Mouse (Mus musculus) layer of hippocampus, adult 8-10 months (tissue): ENCODE data around the gene Tdg. TPM values are rescaled to one million over a fixed set of nuclear protein-coding genes. Genes with fewer than 3 reads are reported as not detected.

Source experiments
- DNase-seq, 2 experiments: peaks; one replicate each; pipeline ENCODE4 v3.0.0; 2022; ENCODE audit warnings: low spot score in 2 of 2
- total RNA-seq, 4 experiments: library from RNA; stranded (reverse); gene quantifications; 2 replicates each; pipeline ENCODE4 v1.2.4; 2022

The Tdg gene
- total RNA-seq, 4 experiments from 2014 or later: 35.5 to 42.7 (median 36.9) TPM

- peak; percentile 75 to 80 for DNase-seq
Measured at GRCm38 (mm10) chr10:82662267-82662990, 32.8 kb downstream of the Tdg start.

DNA sequence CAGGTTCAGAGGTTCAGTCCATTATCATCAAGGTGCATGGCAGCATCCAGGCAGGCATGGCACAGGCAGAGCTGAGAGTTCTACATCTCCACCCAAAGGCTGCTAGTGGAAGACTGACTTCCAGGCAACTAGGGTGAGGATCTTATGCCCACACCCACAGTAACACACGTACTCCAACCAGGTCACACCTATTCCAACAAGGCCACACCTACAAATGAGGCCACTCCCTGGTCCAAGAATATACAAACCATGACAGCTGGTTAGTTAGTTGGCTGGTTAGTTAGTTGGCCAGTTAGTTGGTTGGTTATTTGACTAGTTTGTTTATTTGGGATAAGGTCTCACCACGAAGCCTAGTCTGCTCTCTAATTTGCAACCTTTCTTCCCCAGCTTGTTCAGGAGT, 33.7 kb downstream of the Tdg start:
- no peak for DNase-seq

- DNase-seq: no peak
Measured at GRCm38 (mm10) chr10:82665951-82666350, 36.3 kb downstream of the Tdg start.

- peak; percentile 85 to 92 for DNase-seq
Measured at GRCm38 (mm10) chr10:82666436-82667234, 37.0 kb downstream of the Tdg start.

GRCm38 (mm10) chr10:82670205-82670604, 40.6 kb downstream of the Tdg start:
- DNase-seq: no peak

DNA sequence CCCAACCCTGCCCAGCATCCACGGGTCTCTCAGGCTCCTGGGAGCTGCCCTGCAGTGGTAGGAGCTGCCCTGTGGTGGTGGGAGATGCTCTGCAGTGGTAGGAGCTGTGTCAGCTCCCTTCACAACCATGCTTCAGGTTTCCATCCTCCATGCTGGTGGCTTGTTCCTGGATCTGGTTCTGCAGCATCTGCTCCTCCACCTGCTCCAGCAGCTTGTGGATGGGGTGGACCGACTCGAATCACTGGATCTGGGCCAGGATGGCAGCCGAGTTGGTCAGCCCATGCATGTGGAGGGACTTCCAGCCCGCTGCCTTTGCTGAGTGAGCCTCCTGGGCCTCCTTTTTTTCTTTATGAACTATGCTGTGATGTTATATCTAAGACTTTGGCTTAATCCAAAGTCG, 47.3 kb downstream of the Tdg start:
- peak; percentile 57 to 76 for DNase-seq

DNA sequence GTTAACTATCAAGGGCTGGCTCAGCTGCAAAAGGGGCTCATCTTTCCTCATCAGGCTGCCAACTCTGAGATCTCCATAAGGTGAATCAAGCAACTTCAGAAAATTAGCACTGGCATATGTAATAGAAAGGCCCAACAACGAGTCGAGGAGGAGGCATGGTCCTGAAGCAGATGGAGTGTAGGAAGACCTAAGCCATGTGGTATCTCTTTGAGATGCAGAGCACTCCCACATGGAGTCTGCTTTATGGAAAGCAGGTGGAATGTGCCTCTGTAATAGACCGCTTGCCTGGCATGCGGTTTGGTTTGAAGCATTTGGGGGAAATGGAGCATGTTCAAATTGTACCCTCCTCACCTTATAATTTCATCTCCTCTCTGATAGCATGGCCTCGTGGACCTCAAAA, 51.1 kb downstream of the Tdg start:
- DNase-seq: peak; percentile 79 to 84

- peak; percentile 42 to 56 for DNase-seq
Measured at GRCm38 (mm10) chr10:82681639-82682038, 52.0 kb downstream of the Tdg start.

- DNase-seq: no peak
Measured at GRCm38 (mm10) chr10:82685440-82685839, 55.8 kb downstream of the Tdg start.

DNA sequence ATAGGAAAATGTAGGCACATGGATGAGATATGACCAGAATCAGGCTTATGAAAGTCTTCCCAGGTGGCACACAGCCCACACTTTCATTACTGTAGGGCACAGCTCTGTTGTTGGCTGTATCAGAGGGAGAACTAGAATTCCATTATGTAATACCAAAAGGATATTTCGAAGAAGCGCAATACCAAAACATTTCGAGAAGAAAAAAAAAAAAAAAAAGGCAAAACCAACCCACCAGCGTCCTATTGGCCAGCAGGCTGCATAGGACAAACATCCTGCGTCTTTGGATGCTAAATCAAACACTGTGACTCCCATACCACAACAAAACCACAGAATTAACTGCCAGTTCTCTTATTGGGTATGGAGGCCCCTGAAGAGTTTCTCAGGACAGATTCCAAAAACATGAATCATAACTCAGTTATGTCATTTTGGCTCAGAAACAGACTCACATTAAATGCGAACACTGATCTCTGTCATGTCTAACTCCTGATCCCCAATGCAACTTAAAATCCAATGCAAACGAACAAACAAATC, 60.1 kb downstream of the Tdg start:
- peak in 1 of 2 experiments; percentile 58 for DNase-seq

GRCm38 (mm10) chr10:82690494-82690893, 60.9 kb downstream of the Tdg start, which contains the start of gene Glt8d2:
Gene Glt8d2 (minus strand): TSS chr10:82690650.
- peak in 1 of 2 experiments; percentile 41 for DNase-seq

DNA sequence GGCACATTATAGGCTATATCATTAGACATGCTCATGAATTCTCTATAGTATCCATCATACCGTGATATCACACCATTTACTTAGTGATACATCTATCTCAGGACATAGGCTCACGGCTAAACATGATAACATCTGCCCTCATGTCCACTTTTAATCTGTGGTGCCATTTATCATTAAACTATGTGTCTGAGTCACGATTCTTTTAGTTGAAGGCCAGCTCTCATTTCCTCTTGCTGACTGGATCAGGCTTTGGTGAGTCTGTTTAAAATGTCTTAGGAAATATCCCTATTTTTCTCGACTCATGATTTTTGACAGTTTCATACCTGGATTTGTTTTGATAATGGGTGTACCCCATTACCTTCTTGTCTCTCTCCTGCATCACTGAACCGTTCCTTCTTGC, 66.3 kb downstream of the Tdg start, which contains the start of gene Hcfc2:
Hcfc2 (plus strand) TSS at position 205 of the 400 bp plus-strand sequence.
- DNase-seq: no peak

- DNase-seq: no peak
Measured at GRCm38 (mm10) chr10:82696453-82697079, 66.9 kb downstream of the Tdg start.

DNA sequence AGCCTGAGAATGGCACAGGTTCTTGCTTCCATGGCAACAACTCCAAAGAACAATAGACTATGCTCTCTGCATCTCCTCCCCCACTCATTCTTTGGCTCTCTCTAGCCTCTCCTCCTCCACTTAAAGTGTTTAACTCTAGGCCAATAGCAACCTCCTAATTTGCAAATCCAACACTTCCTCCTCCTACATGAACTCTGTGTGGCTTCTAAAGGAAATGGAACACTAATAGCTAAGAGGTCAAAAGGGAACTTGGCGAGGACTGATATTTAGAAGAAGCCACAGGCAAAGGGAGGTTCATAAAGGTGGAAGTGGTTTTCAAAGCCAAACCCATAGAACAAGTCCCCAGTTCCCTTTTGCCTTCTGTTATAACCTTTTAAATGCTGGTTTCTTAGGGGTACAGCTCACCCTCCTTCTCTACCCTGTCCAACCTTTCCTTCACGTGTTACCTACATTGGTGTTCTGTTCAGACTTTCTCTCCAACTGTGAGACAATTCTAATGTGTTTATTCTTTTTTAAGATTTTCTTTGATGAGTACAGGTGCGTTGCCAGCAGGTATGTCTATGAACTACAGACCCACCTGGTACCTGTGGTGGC, 67.8 kb downstream of the Tdg start:
- DNase-seq: no peak

DNA sequence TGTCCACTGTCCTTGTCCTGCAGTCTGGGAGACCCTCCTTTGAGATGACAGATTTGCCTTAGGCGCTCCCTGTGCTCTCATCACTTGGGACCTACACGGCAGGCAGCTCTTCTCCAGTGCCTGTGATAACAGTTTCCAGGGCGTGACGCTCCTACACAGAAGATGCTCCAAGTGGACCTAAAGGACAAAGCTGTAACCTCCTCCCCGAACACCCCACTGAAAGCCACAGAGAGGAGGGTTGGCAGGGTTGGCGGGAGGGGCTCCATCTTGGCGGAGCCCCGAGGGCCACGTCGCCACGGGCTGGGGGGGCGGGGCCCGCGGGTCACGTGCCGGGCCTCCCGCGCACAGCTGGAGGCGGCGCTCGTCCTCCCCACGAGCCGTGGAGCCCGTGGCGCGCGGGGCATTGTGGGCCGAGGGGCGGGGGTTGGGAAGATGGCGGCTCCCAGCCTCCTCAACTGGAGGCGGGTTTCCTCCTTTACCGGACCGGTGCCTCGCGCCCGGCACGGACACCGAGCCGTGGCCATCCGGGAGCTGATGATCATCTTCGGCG, 69.2 kb downstream of the Tdg start:
- peak; percentile 79 to 81 for DNase-seq

GRCm38 (mm10) chr10:82699296-82699941, 69.8 kb downstream of the Tdg start:
- DNase-seq: no peak
